Mouse (Mus musculus): ENCODE measurements at regions not wholly inside any gene's neighbourhood (a gene's known extent, or its start where the extent isn't known, plus 50 kb on each side); places are given as distances from the start of the nearest gene placed in this dataset.

- Histone ChIP-seq H3K4me3 (ENCODE audit: insufficient read depth, poor library complexity, severe bottlenecking) (no peak overlapping the region), H3K79me3 (ENCODE audit: low read depth) (no peaks in the 10 kb centered on the region)
- TF ChIP-seq MYOG (IDR thresholded peaks at IDR 0.05; ENCODE audit: control insufficient read depth, extremely low read depth, insufficient read length), result no peak
- no peak for TF ChIP-seq CEBPB (IDR thresholded peaks at IDR 0.05; ENCODE audit: low read depth)
- no peak for TF ChIP-seq USF1 (IDR thresholded peaks at IDR 0.05; ENCODE audit: low read depth)
- TF ChIP-seq MYOD1 (IDR thresholded peaks at IDR 0.05; ENCODE audit: control insufficient read depth, insufficient read length, low read depth), result no peak
- TF ChIP-seq CTCF (IDR thresholded peaks at IDR 0.05; ENCODE audit: control insufficient read depth, insufficient read depth, insufficient read length), result no peak
- TF ChIP-seq MAX (IDR thresholded peaks at IDR 0.05), result no peak
- no peak for TF ChIP-seq FOSL1 (IDR thresholded peaks at IDR 0.05; ENCODE audit: insufficient read depth, low read length, poor library complexity, severe bottlenecking)
Observed at GRCm38 (mm10) chr13:25392770-25393290, 122.5 kb upstream of the Nrsn1 start.

GRCm38 (mm10) chr13:25362627-25362967, 92.3 kb upstream of the Nrsn1 start:
- Histone ChIP-seq H3K36me3 (ENCODE audit: control insufficient read depth, insufficient read depth) (no peaks in the 10 kb centered on the region), H3K79me2 (ENCODE audit: control insufficient read depth, insufficient read depth) (no peaks in the 10 kb centered on the region), H3K27me3 (ENCODE audit: control insufficient read depth, insufficient read depth, insufficient read length) (no peaks in the 10 kb centered on the region), H3K4me3 (ENCODE audit: insufficient read depth, poor library complexity, severe bottlenecking) (no peak overlapping the region), H3K79me3 (ENCODE audit: low read depth) (no peaks in the 10 kb centered on the region), H3ac (ENCODE audit: control insufficient read depth, insufficient read length, low read depth) (no peak overlapping the region)
- no peak for TF ChIP-seq MYOG (IDR thresholded peaks at IDR 0.05; ENCODE audit: control insufficient read depth, extremely low read depth, insufficient read length)
- no peak for TF ChIP-seq MAX (IDR thresholded peaks at IDR 0.05)
- no peak for TF ChIP-seq USF1 (IDR thresholded peaks at IDR 0.05; ENCODE audit: low read depth)
- no peak for TF ChIP-seq CTCF (IDR thresholded peaks at IDR 0.05; ENCODE audit: control insufficient read depth, insufficient read depth, insufficient read length)
- no peak for TF ChIP-seq CEBPB (IDR thresholded peaks at IDR 0.05; ENCODE audit: low read depth)
- TF ChIP-seq FOSL1 (IDR thresholded peaks at IDR 0.05; ENCODE audit: insufficient read depth, low read length, poor library complexity, severe bottlenecking), result no peak
- TF ChIP-seq MYOD1 (IDR thresholded peaks at IDR 0.05; ENCODE audit: control insufficient read depth, insufficient read length, low read depth), result no peak

More at GRCm38 (mm10) chr13:25392770-25393290, 122.5 kb upstream of the Nrsn1 start:
- no peaks in the 10 kb centered on the region for H3K27me3 ChIP-seq (ENCODE audit: control insufficient read depth, insufficient read depth, insufficient read length)
- H3K36me3 ChIP-seq (ENCODE audit: control insufficient read depth, insufficient read depth), result no peaks in the 10 kb centered on the region
- H3K79me2 ChIP-seq (ENCODE audit: control insufficient read depth, insufficient read depth), result no peaks in the 10 kb centered on the region
- no peak overlapping the region for H3ac ChIP-seq (ENCODE audit: control insufficient read depth, insufficient read length, low read depth)

DNA sequence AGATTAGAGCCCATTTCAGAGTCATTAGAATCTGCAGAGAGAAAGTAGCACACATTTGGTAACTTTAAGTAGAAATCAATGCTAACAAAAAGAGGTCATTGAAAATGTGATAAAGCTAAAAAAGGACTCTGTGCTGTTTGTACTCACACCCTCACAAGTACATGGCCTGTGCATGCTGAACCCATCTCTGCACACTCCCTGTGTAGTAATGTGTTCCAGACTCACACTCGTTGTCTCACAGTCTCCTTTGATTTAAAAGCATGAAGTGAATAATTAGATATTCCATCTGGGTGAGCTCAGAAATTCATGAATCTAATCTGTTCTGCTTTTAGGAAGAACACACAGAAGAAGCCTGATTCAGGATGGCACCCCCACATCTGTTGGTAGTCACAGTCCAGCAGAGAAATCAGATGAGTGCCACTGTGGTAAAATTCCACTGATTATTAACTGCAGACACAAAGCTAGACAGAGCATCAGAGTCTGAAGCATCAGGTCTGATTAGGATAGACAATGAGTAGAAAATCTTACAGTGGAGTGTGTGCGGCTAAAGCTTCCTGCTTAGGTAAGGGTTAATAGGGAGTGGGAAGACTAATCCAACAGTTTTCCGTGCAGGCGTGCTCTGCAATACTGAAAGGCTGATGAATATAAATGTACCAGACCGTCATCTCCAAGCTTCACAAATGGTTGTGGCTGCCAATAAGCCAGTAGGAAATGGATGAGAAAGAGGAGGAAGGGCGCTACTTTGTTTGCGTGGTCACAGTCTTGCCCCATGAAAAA, 91.7 kb upstream of the Nrsn1 start:
- Histone ChIP-seq H3ac (ENCODE audit: control insufficient read depth, insufficient read length, low read depth) (no peak overlapping the region), H3K79me2 (ENCODE audit: control insufficient read depth, insufficient read depth) (no peaks in the 10 kb centered on the region), H3K4me3 (ENCODE audit: insufficient read depth, poor library complexity, severe bottlenecking) (no peak overlapping the region), H3K36me3 (ENCODE audit: control insufficient read depth, insufficient read depth) (no peaks in the 10 kb centered on the region), H3K79me3 (ENCODE audit: low read depth) (no peaks in the 10 kb centered on the region), H3K27me3 (ENCODE audit: control insufficient read depth, insufficient read depth, insufficient read length) (no peaks in the 10 kb centered on the region)
- TF ChIP-seq FOSL1 (IDR thresholded peaks at IDR 0.05; ENCODE audit: insufficient read depth, low read length, poor library complexity, severe bottlenecking) (no peak), CTCF (IDR thresholded peaks at IDR 0.05; ENCODE audit: control insufficient read depth, insufficient read depth, insufficient read length) (no peak), MYOG (IDR thresholded peaks at IDR 0.05; ENCODE audit: control insufficient read depth, extremely low read depth, insufficient read length) (no peak), USF1 (IDR thresholded peaks at IDR 0.05; ENCODE audit: low read depth) (no peak)

DNA sequence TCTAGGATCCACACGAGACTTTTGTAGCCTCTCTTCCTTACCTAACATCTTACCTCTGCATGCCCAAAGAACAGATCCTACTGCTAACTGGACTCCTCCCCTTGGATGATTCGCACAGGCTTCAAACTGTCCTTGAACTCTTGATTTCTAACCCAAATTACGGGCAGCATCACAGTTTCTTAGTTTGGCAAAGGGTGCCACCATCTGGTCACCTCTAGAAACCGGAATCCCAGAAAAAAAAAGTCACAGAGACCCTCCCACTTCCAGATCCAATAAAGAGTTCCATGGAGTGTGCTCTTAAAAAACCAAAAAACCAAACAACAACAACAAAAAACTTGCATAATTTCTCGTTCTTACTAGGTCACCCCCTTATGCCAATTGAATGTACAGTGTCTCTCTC, 77.3 kb upstream of the Nrsn1 start:
- Histone ChIP-seq H3K79me3 (ENCODE audit: low read depth) (no peaks in the 10 kb centered on the region), H3K36me3 (ENCODE audit: control insufficient read depth, insufficient read depth) (no peaks in the 10 kb centered on the region), H3K79me2 (ENCODE audit: control insufficient read depth, insufficient read depth) (no peaks in the 10 kb centered on the region), H3K27me3 (ENCODE audit: control insufficient read depth, insufficient read depth, insufficient read length) (no peaks in the 10 kb centered on the region), H3ac (ENCODE audit: control insufficient read depth, insufficient read length, low read depth) (no peak overlapping the region), H3K4me3 (ENCODE audit: insufficient read depth, poor library complexity, severe bottlenecking) (no peak overlapping the region)
- no peak for TF ChIP-seq FOSL1 (IDR thresholded peaks at IDR 0.05; ENCODE audit: insufficient read depth, low read length, poor library complexity, severe bottlenecking)
- no peak for TF ChIP-seq MYOD1 (IDR thresholded peaks at IDR 0.05; ENCODE audit: control insufficient read depth, insufficient read length, low read depth)
- no peak for TF ChIP-seq USF1 (IDR thresholded peaks at IDR 0.05; ENCODE audit: low read depth)
- no peak for TF ChIP-seq CEBPB (IDR thresholded peaks at IDR 0.05; ENCODE audit: low read depth)
- TF ChIP-seq CTCF (IDR thresholded peaks at IDR 0.05; ENCODE audit: control insufficient read depth, insufficient read depth, insufficient read length), result no peak
- TF ChIP-seq MYOG (IDR thresholded peaks at IDR 0.05; ENCODE audit: control insufficient read depth, extremely low read depth, insufficient read length), result no peak

GRCm38 (mm10) chr13:25343309-25343708, 73.0 kb upstream of the Nrsn1 start:
- H3K79me3 ChIP-seq (ENCODE audit: low read depth), result no peaks in the 10 kb centered on the region
- no peaks in the 10 kb centered on the region for H3K36me3 ChIP-seq (ENCODE audit: control insufficient read depth, insufficient read depth)
- H3K79me2 ChIP-seq (ENCODE audit: control insufficient read depth, insufficient read depth), result no peaks in the 10 kb centered on the region
- H3ac ChIP-seq (ENCODE audit: control insufficient read depth, insufficient read length, low read depth), result no peak overlapping the region
- TF ChIP-seq FOSL1 (IDR thresholded peaks at IDR 0.05; ENCODE audit: insufficient read depth, low read length, poor library complexity, severe bottlenecking), result no peak
- no peak for TF ChIP-seq MAX (IDR thresholded peaks at IDR 0.05)
- TF ChIP-seq MYOG (IDR thresholded peaks at IDR 0.05; ENCODE audit: control insufficient read depth, extremely low read depth, insufficient read length), result no peak
- no peak for TF ChIP-seq MYOD1 (IDR thresholded peaks at IDR 0.05; ENCODE audit: control insufficient read depth, insufficient read length, low read depth)
- no peak for TF ChIP-seq CTCF (IDR thresholded peaks at IDR 0.05; ENCODE audit: control insufficient read depth, insufficient read depth, insufficient read length)
- TF ChIP-seq USF1 (IDR thresholded peaks at IDR 0.05; ENCODE audit: low read depth), result no peak
- TF ChIP-seq CEBPB (IDR thresholded peaks at IDR 0.05; ENCODE audit: low read depth), result no peak
- no peak overlapping the region for H3K4me3 ChIP-seq (ENCODE audit: insufficient read depth, poor library complexity, severe bottlenecking)
- no peaks in the 10 kb centered on the region for H3K27me3 ChIP-seq (ENCODE audit: control insufficient read depth, insufficient read depth, insufficient read length)
